Mouse (Mus musculus) layer of hippocampus, postnatal 14 days (tissue): ENCODE results near the gene Edc3. TPM values are rescaled to one million over a fixed set of nuclear protein-coding genes. Genes with fewer than 3 reads are reported as not detected.
A peak's percentile ranks its signal among the peaks of the same experiment; 100 is the strongest.

Source experiments
- DNase-seq, 2 experiments: peaks; one replicate each; pipeline ENCODE4 v3.0.0; 2021 to 2022; ENCODE audit warnings: low spot score in 2 of 2, mixed read lengths in 1 of 2
- total RNA-seq, 2 experiments: library from RNA; stranded (reverse); gene quantifications; 2 replicates each; pipeline ENCODE4 v1.2.3; 2021

Gene Edc3
- total RNA-seq, 2 experiments from 2014 or later = 12.8 to 14.2 TPM

- no peak for DNase-seq
These were observed 52.2 kb downstream of the Edc3 start for GRCm38 (mm10) chr9:57760416-57761146.

DNA sequence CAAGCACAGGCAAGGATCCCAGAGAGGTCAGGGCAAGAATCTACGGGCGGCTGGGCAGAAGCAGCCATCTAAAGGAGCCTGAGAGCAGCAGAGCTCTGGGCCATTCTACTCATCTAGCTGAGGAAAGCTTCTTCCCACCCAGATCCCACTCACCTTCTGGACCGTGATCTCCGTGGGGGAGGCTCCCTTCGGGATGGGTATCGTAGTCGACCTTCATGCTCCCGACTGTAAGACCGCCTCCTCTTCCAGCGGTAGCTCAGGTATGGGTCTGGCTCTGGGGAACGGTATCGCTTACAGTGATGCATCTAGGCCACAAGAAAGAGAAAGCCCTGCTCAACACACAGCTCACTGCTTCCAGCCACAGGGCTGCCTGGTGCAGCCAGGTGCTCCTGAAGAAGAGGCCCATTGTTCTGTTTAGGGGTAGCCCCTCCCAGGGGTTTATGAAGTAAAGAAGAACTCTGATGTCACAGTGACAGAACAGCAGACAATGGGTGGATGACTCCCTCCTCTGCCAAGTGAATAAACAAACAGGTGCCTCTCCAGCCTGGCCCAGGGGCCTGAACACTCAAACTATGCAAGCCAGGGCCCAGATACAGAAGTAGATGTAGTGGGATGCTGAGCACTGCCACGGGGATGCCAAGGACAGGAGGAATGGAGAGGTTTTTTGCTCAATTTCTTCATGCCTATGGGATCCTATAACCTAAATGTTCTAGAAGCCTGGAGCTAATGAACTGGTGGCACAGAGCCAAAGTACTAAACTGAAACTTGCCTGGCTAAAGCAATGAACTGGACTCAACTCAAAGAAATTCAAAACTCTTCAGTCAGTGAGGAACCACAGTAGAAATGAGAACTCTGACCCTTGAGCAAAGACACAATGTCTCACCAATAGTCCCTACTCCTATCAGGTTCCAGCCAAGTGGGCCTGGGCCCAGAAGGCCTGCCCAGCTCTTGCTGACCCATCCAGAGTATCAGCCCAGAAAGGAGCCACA, 53.5 kb downstream of the Edc3 start:
- no peak for DNase-seq

DNA sequence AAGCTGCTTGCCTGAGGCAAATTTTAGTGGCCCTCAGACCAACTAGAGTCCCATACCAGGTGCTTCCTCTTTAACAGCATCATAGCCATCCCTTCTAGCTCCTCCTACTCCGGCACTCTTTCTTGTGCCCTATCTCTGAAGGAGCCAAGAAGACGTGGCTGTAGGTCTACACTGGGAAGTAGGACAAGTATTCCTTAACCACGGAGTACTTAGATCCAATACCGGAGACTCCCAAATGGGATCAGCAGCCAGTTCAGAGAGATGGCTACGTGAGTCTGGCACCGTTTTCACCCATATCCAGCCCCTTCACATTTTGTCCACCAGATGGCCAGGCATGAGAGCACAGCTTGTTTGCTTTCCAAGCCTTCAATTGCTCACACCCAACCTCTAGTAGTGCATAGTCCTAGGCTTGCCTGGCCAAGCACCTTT, 54.2 kb downstream of the Edc3 start:
- DNase-seq = peak; percentile 23 to 29

- peak; percentile 82 for DNase-seq
These were observed 56.0 kb downstream of the Edc3 start for GRCm38 (mm10) chr9:57764147-57764973.

- peak; percentile 93 to 94 for DNase-seq
These were observed 56.6 kb downstream of the Edc3 start for GRCm38 (mm10) chr9:57764974-57765363.

DNA sequence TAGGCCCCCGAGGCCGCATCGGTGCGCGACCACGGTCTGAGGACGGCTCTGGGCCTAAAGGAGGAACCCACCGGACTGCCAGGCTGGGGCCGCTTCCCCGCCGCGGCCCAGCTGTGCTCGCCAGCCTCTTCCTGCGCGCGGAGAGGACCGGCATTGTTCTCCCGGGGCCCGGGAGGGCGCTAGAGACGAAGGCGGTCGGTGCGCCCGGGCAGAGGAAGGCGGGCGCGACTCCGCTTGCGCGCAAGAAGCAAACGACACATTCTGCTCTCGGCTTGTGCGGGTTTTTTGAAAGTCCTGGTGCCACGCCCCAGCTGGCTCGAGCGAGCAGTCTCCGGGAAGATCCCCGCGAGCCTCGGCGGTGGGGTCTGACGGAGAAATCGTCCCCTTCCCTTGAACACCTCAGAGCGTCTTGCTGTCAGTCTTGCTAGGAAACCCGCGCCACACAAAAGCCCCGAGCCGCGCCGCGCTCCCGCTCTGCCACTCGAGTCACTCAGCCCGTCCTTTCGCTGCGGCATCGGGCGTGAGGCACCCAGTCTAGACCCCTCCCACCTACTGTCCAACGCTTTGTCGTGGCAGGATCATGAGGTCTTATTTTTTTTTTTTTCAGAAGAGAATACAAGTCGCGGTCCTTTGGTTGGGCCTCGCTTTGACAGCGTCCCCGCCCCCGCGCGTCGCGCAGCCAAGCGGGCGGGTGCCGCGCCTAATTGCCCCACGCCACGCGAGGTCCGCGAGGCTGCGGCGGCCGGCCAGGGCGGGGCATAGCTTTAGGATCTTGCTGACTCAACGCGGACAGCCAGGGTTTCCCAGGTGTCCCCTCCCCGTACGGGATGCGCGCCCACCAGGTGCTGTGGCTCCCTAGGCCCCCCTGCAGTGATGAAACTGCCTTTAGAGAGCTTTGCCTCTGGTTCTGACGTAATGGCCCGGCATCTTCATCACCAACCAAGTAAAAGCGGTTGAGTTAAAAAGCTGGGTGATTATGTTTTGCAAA, 57.3 kb downstream of the Edc3 start, which contains the start of gene Clk3:
TSS of gene Clk3 (minus strand) at position 497 of the 988 bp plus-strand sequence.
- peak; percentile 13 to 82 for DNase-seq

DNA sequence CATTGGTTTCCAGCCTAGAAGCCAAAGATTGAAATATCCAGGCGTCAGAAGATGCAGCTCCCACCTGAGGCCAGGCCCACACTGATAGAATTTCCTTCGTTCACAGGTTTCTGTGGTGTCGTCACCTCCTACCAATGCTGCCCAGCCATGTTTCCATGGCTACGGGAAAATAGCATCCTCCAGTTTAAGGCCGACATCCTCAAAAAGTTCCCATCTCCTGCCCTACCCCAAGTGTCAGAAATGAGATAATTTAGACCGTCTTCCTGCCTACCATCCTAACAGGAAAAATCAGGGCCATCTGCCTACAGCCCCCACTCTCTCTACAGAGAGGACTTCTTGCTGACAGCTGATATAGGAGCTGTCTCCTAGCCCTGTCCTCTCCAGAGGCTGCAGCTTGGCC, 58.1 kb downstream of the Edc3 start:
- DNase-seq = no peak

DNA sequence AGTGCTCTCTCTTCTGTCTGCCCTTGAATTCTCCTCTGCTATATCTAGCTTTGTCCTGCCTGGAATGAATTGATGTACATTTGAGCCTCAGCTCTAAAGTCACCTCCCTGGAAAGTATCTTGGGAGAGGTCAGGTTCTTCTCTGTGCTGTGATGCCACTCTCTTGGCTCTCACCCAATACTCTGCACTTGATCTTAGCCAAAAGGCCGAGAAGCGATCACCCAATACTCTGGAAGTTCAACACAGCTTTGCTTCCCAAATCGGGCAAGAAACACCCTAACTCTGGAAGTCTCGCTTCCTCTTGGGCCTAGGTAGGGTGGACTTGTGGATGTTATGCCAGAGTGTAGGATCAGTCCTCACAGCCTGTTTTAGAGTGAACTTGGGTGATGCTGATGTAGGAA, 58.9 kb downstream of the Edc3 start:
- DNase-seq = no peak

DNA sequence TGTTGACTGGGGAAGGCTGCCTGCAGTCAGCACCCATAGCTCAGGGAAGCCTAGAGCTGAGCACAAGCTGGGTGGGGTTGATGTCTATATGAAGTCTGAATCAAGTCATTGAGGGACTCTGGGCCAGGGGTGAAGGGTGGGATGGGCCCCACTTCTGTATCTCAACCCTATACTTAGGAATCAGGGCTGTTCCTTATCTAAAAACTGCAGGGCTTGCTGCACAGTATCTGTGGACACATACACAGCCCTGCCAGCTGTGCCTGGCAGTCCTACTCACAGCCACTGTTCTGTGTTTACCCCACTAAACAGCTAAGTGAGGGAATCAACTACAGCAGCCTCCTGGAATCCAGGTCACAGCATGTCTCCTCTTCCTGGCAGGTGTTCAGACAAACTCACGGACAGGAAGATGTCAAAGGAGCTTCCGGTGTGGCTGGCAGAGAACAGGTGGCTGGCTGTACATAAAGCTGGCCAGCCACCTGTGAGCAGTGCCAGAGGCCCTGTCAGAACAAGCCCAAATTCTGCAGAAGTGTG, 61.3 kb downstream of the Edc3 start:
- DNase-seq = no peak

DNA sequence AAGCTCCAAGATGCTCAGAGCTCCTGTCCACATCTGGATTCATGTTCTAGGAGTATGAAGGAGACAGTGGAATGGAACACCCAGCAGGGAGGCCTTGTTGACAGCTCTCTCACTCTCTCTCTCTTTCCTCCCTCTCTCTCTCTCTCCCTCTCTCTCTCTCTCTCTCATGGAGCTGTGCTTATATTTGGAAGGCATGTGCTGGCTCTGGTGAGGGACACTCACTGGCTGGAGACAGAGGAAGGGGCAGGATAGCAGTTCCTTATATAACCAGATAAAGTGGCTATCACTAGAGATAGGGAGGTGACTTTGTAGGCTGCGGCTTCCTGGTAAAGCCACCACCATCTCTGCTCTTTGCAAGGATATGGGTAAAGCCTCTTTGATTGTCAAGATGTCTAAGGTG, 61.9 kb downstream of the Edc3 start:
- no peak for DNase-seq

DNA sequence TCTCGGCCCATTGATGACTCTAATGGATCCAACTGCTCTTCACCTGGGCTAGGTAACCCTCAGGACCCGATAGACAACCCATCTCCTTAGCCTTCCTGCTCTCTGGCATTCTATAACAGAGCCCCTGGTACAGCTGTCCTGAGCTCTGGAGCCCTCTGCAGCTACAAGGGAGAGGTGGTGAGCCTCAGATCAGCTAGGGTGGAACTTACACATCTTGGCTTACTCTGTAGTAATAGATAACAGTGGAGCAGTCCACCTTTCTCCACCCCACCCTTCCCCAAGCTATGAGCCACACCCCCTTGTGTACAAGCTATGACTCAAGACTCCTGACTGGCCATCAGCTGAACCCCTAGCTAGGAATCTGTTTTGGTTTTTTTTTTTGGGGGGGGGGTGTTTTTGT, 62.5 kb downstream of the Edc3 start:
- no peak for DNase-seq

GRCm38 (mm10) chr9:57773754-57774153, 65.4 kb downstream of the Edc3 start:
- DNase-seq = no peak

DNA sequence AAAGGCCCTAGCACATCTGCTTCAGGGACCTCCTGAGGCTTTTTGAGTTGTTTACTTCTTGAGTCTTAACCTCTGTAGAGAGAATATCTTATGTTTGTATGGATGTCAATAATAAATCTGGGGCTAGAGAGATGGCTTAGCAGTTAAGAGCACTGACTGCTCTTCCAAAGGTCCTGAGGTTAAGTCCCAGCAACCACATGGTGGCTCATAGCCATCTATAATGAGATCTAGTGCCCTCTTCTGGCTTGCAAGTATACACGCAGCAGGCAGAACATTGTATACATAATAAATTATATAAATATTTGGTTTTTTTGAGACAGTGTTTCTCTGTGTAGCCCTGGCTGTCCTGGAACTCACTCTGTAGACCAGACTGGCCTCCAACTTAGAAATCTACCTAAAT, 65.8 kb downstream of the Edc3 start:
- no peak for DNase-seq

DNA sequence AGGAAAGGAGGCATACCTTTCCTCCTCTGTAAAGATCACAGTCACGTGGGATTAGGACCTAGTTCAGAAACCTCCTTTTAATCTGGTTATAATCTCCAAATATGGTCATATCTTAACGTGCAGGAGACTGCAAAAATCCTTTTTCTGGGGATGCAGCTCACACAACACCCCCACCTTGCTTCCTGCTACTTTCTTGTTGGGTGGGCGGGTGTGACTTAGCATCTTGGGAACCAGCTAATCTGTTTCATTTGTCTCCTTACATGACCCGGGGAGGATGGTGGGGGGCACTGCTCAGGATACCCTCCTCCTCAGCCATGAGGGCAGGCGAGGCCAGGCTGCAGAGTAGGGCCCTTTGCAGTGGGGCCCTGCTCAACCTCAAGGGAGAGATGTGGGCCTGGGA, 66.7 kb downstream of the Edc3 start:
- DNase-seq = no peak

DNA sequence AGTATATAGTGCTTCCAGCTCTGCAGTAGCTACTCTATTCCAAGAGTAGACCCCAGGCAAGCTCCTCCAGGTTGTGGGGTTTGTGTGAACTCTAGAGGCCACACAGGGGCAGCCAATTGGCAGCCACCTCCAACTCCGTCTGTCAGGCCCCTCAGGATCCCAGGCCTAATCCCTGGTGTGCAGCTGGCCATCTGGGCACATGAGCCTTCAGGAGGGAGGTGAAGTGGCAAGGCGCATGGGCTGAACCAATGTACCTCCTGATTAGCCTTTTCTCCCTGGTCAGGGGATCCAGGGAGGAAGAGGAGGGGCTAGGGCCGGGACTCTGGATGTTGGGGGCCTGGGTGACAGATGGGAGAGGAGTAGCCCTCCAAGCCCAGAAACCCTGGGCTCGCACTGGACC, 67.4 kb downstream of the Edc3 start:
- no peak for DNase-seq

- no peak for DNase-seq
These were observed 74.3 kb downstream of the Edc3 start for GRCm38 (mm10) chr9:57782656-57783055.

- no peak for DNase-seq
These were observed 81.4 kb downstream of the Edc3 start for GRCm38 (mm10) chr9:57789733-57790132.

GRCm38 (mm10) chr9:57797456-57797855, 89.1 kb downstream of the Edc3 start:
- DNase-seq = no peak

DNA sequence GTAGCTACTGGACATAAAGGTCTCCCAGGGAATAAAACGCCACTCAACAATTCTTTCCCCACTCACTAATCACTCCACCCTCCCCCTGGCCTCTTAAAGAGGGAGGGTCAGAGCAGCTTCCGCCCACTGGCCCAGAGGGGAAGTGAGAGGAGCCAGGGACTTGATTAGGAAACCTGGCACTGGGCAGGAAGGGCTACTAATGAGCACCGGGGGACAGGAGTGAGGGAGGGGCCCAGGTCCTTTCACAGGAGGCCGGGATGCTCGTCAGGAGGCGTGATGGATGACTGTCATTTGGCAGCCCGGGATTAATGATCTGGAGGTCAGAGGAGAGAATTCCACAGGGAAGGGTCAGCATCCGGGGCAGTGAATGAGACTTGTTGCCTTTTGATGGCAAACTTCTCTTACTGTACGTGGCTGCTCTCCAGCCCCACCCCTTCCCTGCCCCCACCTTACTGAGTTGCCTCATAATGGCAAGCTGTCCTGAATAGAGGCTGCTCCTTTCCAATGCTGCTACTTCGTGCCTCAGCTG, 90.4 kb downstream of the Edc3 start:
- DNase-seq = no peak
